Mouse (Mus musculus) lung, adult 2 months (tissue): ENCODE results near the gene Scp2. TPM values are rescaled to one million over a fixed set of nuclear protein-coding genes. Genes with fewer than 3 reads are reported as not detected.

Experiments
- DNase-seq: peaks from one replicate; pipeline ENCODE4 v3.0.0; 2022
- H3K4me1 ChIP-seq: fragments of 200-500 bp; 2 replicates; pipeline ENCODE4 v1.6.1; 2011; ENCODE audit warnings: low read length; ENCODE audit not compliant: control insufficient read depth, insufficient read depth
- H3K4me3 ChIP-seq: fragments of 200-500 bp; replicated peaks from 2 replicates; pipeline ENCODE3; 2011; ENCODE audit warnings: low read depth, mild to moderate bottlenecking, control low read depth, low read length; ENCODE audit errors: extremely low read depth
- CTCF ChIP-seq: fragments of 200-500 bp; IDR thresholded peaks from 2 replicates; pipeline ENCODE4 v1.5.1; 2011; ENCODE audit warnings: mild to moderate bottlenecking, low read length, control low read depth; ENCODE audit not compliant: insufficient read depth
- POLR2A ChIP-seq: fragments of 200-500 bp; IDR thresholded peaks from 2 replicates; pipeline ENCODE4 v1.6.1; 2011; ENCODE audit warnings: low read depth, mild to moderate bottlenecking, control low read depth, low read length, borderline replicate concordance; ENCODE audit errors: extremely low read depth
- WGBS: fragments of 180-500 bp; shearing (Covaris S2); methylation state at CpG from one replicate; pipeline ENCODE4 v1.1.7; 2018; 5-methylcytosine and 5-hydroxymethylcytosine counted together
- polyA plus RNA-seq: library from polyadenylated mRNA; depleted of rRNA; stranded (reverse); fragments of >200 nt; gene quantifications from 2 replicates; pipeline ENCODE4 v1.2.3, GENCODE M21; 2012

Scp2 gene
- polyA plus RNA-seq, 1 experiment: 185 TPM

GRCm38 (mm10) chr4:108077224-108077955, 67.4 kb downstream of the Scp2 start:
- no peak for DNase-seq
- TF ChIP-seq CTCF (no peak), POLR2A (no peak)
- 79% methylated on average over 3 of the region's 3 CpGs for WGBS
- Histone ChIP-seq H3K4me3 (no peak overlapping the region), H3K4me1 (peaks cover 2% of the 10 kb centered on the region)

GRCm38 (mm10) chr4:108074204-108074823, 70.5 kb downstream of the Scp2 start:
- 59% methylated on average over 3 of the region's 3 CpGs for WGBS
- TF ChIP-seq POLR2A (no peak), CTCF (no peak)
- Histone ChIP-seq H3K4me1 (no peaks in the 10 kb centered on the region; the same call in 1 of the 2 replicates), H3K4me3 (no peak overlapping the region)
- DNase-seq: no peak

- no peak for TF ChIP-seq POLR2A
- no peak for TF ChIP-seq CTCF
- Histone ChIP-seq H3K4me1 (no peaks in the 10 kb centered on the region; the same call in 1 of the 2 replicates), H3K4me3 (no peak overlapping the region)
- 71% methylated on average over 3 of the region's 3 CpGs for WGBS
- peak; percentile 39 for DNase-seq
These were observed 72.7 kb downstream of the Scp2 start for GRCm38 (mm10) chr4:108072086-108072485.

GRCm38 (mm10) chr4:108071235-108071901, 73.4 kb downstream of the Scp2 start:
- Histone ChIP-seq H3K4me1 (no peaks in the 10 kb centered on the region; the same call in 1 of the 2 replicates), H3K4me3 (peak overlapping the region; percentile 63)
- peak; percentile 54; the same call in 1 of the 2 replicates for TF ChIP-seq POLR2A
- no peak for TF ChIP-seq CTCF
- DNase-seq: peak; percentile 89
- 2% methylated on average over 26 of the region's 26 CpGs for WGBS

- TF ChIP-seq CTCF (no peak), POLR2A (no peak)
- Histone ChIP-seq H3K4me3 (peak overlapping the region; percentile 63), H3K4me1 (no peaks in the 10 kb centered on the region; the same call in 1 of the 2 replicates)
- peak; percentile 31 for DNase-seq
- WGBS: 2% methylated on average over 8 of the region's 8 CpGs
These were observed 74.1 kb downstream of the Scp2 start for GRCm38 (mm10) chr4:108070723-108071122.

- Histone ChIP-seq H3K4me1 (peaks cover 2% of the 10 kb centered on the region), H3K4me3 (peak overlapping the region; percentile 63)
- 43% methylated on average over 4 of the region's 4 CpGs for WGBS
- DNase-seq: no peak
- no peak for TF ChIP-seq POLR2A
- no peak for TF ChIP-seq CTCF
These were observed 74.5 kb downstream of the Scp2 start for GRCm38 (mm10) chr4:108070286-108070685.

GRCm38 (mm10) chr4:108068081-108068480, 76.7 kb downstream of the Scp2 start:
- DNase-seq: no peak
- WGBS: 67% methylated on average over 2 of the region's 2 CpGs
- Histone ChIP-seq H3K4me3 (no peak overlapping the region), H3K4me1 (peaks cover 4% of the 10 kb centered on the region)
- no peak for TF ChIP-seq CTCF
- TF ChIP-seq POLR2A: no peak

GRCm38 (mm10) chr4:108067261-108067660, 77.5 kb downstream of the Scp2 start:
- Histone ChIP-seq H3K4me1 (peaks cover 4% of the 10 kb centered on the region), H3K4me3 (no peak overlapping the region)
- 80% methylated on average over 7 of the region's 7 CpGs for WGBS
- no peak for TF ChIP-seq POLR2A
- TF ChIP-seq CTCF: no peak
- no peak for DNase-seq

GRCm38 (mm10) chr4:108066569-108066968, 78.2 kb downstream of the Scp2 start:
- TF ChIP-seq CTCF: no peak
- no peak for TF ChIP-seq POLR2A
- 59% methylated on average over 4 of the region's 4 CpGs for WGBS
- Histone ChIP-seq H3K4me3 (no peak overlapping the region), H3K4me1 (peaks cover 4% of the 10 kb centered on the region)
- no peak for DNase-seq
